Mouse (Mus musculus): ENCODE results near the gene Tmtc1.
A peak's percentile ranks its signal among the peaks of the same experiment; 100 is the strongest.

Gene Tmtc1

DNA sequence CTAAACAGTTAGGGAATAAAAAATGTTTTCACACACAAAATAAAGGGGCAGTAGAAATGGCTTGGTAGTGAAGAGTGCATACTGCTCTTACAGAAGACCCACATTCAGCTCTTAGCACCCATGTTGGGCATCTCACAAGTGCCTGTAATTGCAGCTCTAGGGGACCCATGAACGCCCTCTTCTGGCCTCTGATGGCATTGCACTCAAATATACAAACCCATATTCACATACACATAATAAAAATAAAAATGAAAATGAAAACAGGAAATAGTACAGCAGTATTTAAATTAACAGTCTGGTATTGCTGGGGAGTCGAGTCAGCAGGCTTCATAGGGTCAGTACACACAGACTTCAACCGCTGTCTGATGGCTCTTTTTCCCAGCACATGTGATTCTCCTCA is 201.9 kb downstream of the Tmtc1 start:
- DNase-seq (ENCODE audit: low spot score in 2 of 2), result no peak

- no peak for DNase-seq (ENCODE audit: low spot score in 2 of 2)
These were observed 202.5 kb downstream of the Tmtc1 start for GRCm38 (mm10) chr6:148241685-148242084.

DNA sequence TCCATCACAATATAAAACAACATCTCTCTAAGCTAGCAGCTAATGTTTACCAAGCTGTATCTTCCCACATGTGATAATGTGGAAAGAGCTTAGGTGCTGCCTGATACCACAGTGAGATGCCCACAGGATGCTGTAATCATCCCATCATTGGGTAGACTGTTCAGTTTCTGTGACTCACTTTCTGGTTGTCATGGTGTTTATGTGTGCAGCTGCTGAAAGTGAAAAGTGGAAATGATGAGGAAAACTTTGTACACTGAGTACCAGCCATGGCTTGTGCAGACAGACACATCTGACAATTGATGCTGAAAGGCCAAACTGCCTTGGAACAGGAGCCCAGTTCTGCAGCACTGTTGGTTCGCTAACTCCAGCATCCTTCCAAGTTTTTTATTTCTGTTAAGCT is 204.9 kb downstream of the Tmtc1 start:
- no peak for DNase-seq (ENCODE audit: low spot score in 2 of 2)

DNA sequence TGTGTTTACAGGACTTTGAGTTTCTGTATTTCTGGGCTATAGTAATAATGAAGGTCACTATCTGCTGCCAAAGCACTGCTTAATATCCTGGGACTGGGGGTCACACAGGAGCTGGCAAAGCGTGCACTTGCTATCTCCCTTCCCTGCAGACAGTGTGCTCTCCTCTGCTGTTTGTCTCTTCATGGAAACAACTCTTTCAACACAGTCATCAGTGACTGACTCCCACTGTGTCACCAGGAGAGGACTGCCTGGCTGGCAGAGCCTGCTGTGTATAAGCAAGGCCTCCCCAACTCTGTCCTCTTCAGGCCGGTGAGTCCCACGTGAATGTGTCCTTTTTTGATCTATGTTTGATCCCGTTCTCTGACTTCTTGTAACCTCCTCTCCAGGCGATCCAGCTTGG is 206.7 kb downstream of the Tmtc1 start:
- no peak for DNase-seq (ENCODE audit: low spot score in 2 of 2)

DNA sequence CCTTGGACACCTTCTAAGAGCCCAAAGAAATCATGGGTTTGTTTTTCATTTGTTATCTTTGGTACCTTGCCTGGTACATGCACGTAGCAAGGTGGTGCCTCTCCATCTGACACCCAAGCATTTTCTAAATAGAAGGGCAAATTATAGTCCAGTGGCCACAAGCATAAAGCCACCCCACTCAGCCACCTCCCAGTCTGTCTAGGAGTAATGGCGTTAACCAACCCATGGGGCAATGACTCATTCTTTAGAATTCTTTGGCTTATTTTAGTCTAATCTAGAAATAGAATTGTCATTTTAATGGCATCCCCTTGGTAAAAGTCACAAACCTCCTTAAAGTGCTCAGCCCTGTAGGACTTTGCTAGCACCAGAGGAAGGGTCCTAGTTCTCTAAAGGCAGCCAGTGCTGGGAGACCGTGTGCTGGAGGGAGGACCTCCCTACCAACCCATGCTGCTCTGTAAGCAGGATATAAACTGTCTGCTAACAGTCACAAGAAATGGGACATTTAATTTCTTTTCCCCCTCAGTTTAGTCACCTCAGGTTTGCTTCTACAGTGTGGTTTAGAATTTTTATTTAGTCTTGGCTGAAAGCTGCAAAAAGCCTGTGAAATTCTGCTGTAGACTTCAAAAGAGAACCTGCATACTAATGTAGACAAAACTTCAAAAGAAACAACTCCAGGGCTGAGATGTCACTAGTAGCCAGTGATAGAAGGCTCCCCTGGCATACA is 209.9 kb downstream of the Tmtc1 start:
- DNase-seq (ENCODE audit: low spot score in 2 of 2), result no peak

- no peak for DNase-seq (ENCODE audit: low spot score in 2 of 2)
These were observed 216.6 kb downstream of the Tmtc1 start for GRCm38 (mm10) chr6:148227542-148227941.

DNA sequence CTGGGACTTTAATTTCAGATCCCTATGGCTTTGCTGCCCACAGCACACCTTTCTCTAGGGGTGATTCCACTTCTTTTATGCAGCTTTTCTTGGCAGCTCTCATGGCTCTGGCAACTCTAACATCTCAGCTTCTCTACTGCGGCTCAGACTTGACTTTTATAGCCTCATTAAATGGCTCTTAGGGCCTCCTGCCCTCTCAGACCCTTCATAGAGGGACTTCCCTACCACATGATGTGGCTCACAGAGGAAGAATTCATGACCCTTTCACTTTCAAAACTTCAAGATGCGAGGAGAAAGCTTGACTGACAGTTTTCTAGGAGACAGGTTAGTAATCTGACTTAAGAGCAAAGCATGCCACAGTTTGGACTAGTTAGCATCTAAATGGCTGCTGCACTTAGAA is 221.5 kb downstream of the Tmtc1 start:
- no peak for DNase-seq (ENCODE audit: low spot score in 2 of 2)

GRCm38 (mm10) chr6:148218235-148219076 is 225.7 kb downstream of the Tmtc1 start:
- no peak for DNase-seq (ENCODE audit: low spot score in 2 of 2)

GRCm38 (mm10) chr6:148216752-148217151 is 227.4 kb downstream of the Tmtc1 start:
- no peak for DNase-seq (ENCODE audit: low spot score in 2 of 2)

GRCm38 (mm10) chr6:148214765-148215164 is 229.4 kb downstream of the Tmtc1 start:
- peak; percentile 35 to 56 for DNase-seq (ENCODE audit: low spot score in 2 of 2)

DNA sequence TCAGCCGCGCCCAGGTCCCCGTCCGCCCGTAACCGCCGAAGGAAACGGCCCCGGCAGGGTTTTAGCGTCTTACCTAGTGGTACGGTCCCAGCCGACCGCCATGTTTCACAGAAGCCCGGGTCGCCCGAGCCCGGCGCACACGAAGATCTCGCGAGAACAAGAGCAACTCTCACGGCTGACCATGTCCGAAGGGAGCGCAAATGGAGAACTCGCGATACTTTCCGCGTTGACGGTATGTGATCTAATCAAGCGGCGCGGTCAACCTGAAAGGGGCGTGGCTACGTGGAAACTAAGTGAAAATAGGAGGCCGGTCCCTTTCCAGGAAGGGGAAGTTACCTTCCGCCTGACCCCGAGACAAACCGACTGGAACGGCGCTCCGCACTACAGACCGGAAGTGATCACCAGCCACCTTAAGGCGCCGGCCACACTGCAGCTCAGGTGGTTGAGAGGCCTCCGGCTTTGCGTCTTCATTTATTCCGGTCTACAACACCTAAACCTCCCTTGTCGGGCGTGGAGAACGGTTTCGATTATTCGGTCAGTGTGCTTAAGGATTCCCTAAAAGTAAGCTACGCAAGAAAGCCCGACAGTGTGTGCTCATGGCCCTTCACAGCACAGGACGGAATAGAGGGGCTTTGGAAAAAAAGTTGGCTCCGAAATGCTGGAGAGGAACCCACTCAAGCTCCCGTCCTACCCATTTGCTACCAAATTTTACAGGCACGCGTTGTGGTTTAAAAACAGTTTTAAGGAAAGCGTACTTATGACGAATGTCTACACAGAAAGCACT is 232.1 kb downstream of the Tmtc1 start, which contains the start of gene Ergic2:
TSS of gene Ergic2 (minus strand) at position 478 of the 784 bp plus-strand sequence.
- DNase-seq (ENCODE audit: low spot score in 2 of 2), result peak; percentile 98

- peak in 1 of 2 experiments; percentile 5 for DNase-seq (ENCODE audit: low spot score in 2 of 2)
These were observed 232.8 kb downstream of the Tmtc1 start for GRCm38 (mm10) chr6:148211391-148211876.

- DNase-seq (ENCODE audit: low spot score in 2 of 2), result no peak
These were observed 236.7 kb downstream of the Tmtc1 start for GRCm38 (mm10) chr6:148207522-148207921.

GRCm38 (mm10) chr6:148205134-148205533 is 239.1 kb downstream of the Tmtc1 start:
- DNase-seq (ENCODE audit: low spot score in 2 of 2), result no peak

DNA sequence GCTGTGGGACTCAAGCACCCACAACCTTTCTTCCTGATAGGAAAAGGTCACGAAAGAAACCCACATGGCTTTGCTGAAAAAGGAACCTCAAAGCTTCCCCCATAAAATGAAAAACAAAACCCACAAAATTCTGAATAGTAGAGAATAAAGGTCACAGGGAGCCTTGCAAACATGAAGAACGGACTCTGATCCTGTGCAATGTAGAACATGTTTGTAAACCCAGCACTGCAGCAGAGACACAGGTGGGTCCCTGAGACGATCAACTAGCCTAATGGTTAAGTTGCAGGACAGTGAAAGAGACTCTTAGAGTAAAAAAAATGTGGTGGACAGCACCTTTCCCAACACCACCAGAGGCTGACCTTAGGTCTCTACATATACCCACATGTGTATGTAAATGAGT is 244.5 kb downstream of the Tmtc1 start:
- no peak for DNase-seq (ENCODE audit: low spot score in 2 of 2)

GRCm38 (mm10) chr6:148199177-148199576 is 245.0 kb downstream of the Tmtc1 start:
- no peak for DNase-seq (ENCODE audit: low spot score in 2 of 2)

DNA sequence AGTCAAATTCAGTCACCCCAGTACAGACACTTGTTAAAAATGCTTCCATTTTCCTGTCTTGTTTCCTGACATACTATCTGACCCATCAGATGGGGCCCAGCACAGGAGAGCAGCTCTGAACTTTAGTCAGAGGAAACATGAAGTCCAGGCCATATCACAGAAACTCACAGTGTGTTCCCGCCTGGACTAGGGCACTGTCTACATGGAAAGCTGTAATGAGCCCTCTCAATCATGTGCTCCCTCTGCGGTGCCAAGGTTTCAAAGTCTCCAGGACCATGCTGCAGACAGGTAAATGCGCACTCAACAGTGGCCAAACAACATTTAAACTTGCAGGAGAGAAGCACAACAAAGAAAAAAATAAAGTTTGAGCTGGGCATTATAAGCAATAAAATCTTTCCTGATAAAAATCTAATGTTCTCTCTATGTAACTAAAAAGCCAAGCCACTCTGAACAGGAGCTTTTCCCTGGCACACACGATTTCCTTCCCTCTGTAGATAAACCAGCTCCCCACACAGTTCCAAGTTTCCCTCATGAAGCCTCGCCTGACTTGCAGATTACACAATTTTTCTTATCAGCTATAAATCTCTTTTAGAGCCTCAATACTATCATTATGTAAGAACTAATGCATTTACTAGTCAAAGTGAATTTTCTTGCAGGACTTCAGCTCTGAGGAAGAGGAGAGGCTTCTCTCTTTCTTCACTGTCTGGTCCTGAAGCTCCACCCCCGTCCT is 250.1 kb downstream of the Tmtc1 start:
- no peak for DNase-seq (ENCODE audit: low spot score in 2 of 2)

GRCm38 (mm10) chr6:148185694-148186093 is 258.5 kb downstream of the Tmtc1 start:
- no peak for DNase-seq (ENCODE audit: low spot score in 2 of 2)

Measured in natural killer cell, adult 2 months (primary cell).